Mouse (Mus musculus): ENCODE measurements around the gene Ccm2l. TPM values are rescaled to one million over a fixed set of nuclear protein-coding genes. Genes with fewer than 3 reads are reported as not detected.

The Ccm2l gene
- polyA plus RNA-seq, 1 experiment from 2014 or later = 0.77 TPM

GRCm38 (mm10) chr2:153120126-153120525 lies 54.4 kb downstream of the Ccm2l start:
- Histone ChIP-seq H3K36me3 (ENCODE audit: control insufficient read depth, insufficient read depth, low read length) (no peaks in the 10 kb centered on the region), H3K27me3 (replicated peaks; ENCODE audit: control insufficient read depth, insufficient read depth, low read length) (no peaks in the 10 kb centered on the region), H3K27ac (ENCODE audit: low read depth, low read length) (no peak overlapping the region), H3K9me3 (replicated peaks; ENCODE audit: control insufficient read depth, low read length) (no peaks in the 10 kb centered on the region), H3K4me1 (ENCODE audit: control insufficient read depth, insufficient read depth, low read length) (no peaks in the 10 kb centered on the region), H3K9ac (ENCODE audit: low read length) (no peak overlapping the region), H3K4me3 (ENCODE audit: low read depth, low read length) (no peak overlapping the region), H3K4me2 (ENCODE audit: low read length) (no peak overlapping the region)
- DNase-seq (ENCODE audit: low spot score) (no peak), ATAC-seq (no peak)
- 70% methylated on average over 8 of the region's 8 CpGs for WGBS

GRCm38 (mm10) chr2:153121821-153122615 lies 56.3 kb downstream of the Ccm2l start:
- ATAC-seq = no peak
- no peak for DNase-seq (ENCODE audit: low spot score)
- no peaks in the 10 kb centered on the region for H3K36me3 ChIP-seq (ENCODE audit: control insufficient read depth, insufficient read depth, low read length)
- H3K27ac ChIP-seq (ENCODE audit: low read depth, low read length) = no peak overlapping the region
- H3K4me2 ChIP-seq (ENCODE audit: low read length) = no peak overlapping the region
- 74% methylated on average over 8 of the region's 8 CpGs for WGBS
- no peak overlapping the region for H3K9ac ChIP-seq (ENCODE audit: low read length)
- no peaks in the 10 kb centered on the region for H3K4me1 ChIP-seq (ENCODE audit: control insufficient read depth, insufficient read depth, low read length)
- H3K27me3 ChIP-seq (replicated peaks; ENCODE audit: control insufficient read depth, insufficient read depth, low read length) = no peaks in the 10 kb centered on the region
- no peak overlapping the region for H3K4me3 ChIP-seq (ENCODE audit: low read depth, low read length)
- H3K9me3 ChIP-seq (replicated peaks; ENCODE audit: control insufficient read depth, low read length) = no peaks in the 10 kb centered on the region

GRCm38 (mm10) chr2:153122701-153123100 lies 56.9 kb downstream of the Ccm2l start:
- Histone ChIP-seq H3K4me3 (ENCODE audit: low read depth, low read length) (no peak overlapping the region), H3K27me3 (replicated peaks; ENCODE audit: control insufficient read depth, insufficient read depth, low read length) (no peaks in the 10 kb centered on the region), H3K9ac (ENCODE audit: low read length) (no peak overlapping the region), H3K4me1 (ENCODE audit: control insufficient read depth, insufficient read depth, low read length) (no peaks in the 10 kb centered on the region), H3K36me3 (ENCODE audit: control insufficient read depth, insufficient read depth, low read length) (no peaks in the 10 kb centered on the region), H3K4me2 (ENCODE audit: low read length) (no peak overlapping the region), H3K27ac (ENCODE audit: low read depth, low read length) (no peak overlapping the region), H3K9me3 (replicated peaks; ENCODE audit: control insufficient read depth, low read length) (no peaks in the 10 kb centered on the region)
- ATAC-seq (no peak), DNase-seq (ENCODE audit: low spot score) (no peak)
- WGBS = 85% methylated on average over 7 of the region's 7 CpGs

GRCm38 (mm10) chr2:153125875-153126274 lies 60.1 kb downstream of the Ccm2l start:
- Histone ChIP-seq H3K4me1 (ENCODE audit: control insufficient read depth, insufficient read depth, low read length) (no peaks in the 10 kb centered on the region), H3K36me3 (ENCODE audit: control insufficient read depth, insufficient read depth, low read length) (no peaks in the 10 kb centered on the region), H3K9me3 (replicated peaks; ENCODE audit: control insufficient read depth, low read length) (no peaks in the 10 kb centered on the region), H3K27me3 (replicated peaks; ENCODE audit: control insufficient read depth, insufficient read depth, low read length) (no peaks in the 10 kb centered on the region), H3K4me3 (ENCODE audit: low read depth, low read length) (no peak overlapping the region), H3K27ac (ENCODE audit: low read depth, low read length) (no peak overlapping the region), H3K9ac (ENCODE audit: low read length) (no peak overlapping the region), H3K4me2 (ENCODE audit: low read length) (no peak overlapping the region)
- ATAC-seq = no peak
- DNase-seq (ENCODE audit: low spot score) = no peak
- WGBS = 53% methylated on average over 5 of the region's 5 CpGs

- Histone ChIP-seq H3K9ac (ENCODE audit: low read length) (no peak overlapping the region), H3K4me1 (ENCODE audit: control insufficient read depth, insufficient read depth, low read length) (no peaks in the 10 kb centered on the region), H3K36me3 (ENCODE audit: control insufficient read depth, insufficient read depth, low read length) (no peaks in the 10 kb centered on the region), H3K4me2 (ENCODE audit: low read length) (no peak overlapping the region), H3K4me3 (ENCODE audit: low read depth, low read length) (no peak overlapping the region), H3K27ac (ENCODE audit: low read depth, low read length) (no peak overlapping the region), H3K9me3 (replicated peaks; ENCODE audit: control insufficient read depth, low read length) (no peaks in the 10 kb centered on the region), H3K27me3 (replicated peaks; ENCODE audit: control insufficient read depth, insufficient read depth, low read length) (no peaks in the 10 kb centered on the region)
- peak; percentile 19 for DNase-seq (ENCODE audit: low spot score)
- 6% methylated on average over 6 of the region's 6 CpGs for WGBS
- ATAC-seq = no peak
Observed at GRCm38 (mm10) chr2:153131019-153131418, 65.3 kb downstream of the Ccm2l start.

Other genes with a start within 250 kb of the Ccm2l start
- gene Bcl2l1, start 234.2 kb upstream of the Ccm2l start, polyA plus RNA-seq (2014; fragmentation: Nextera tagmentation; extraction: Ambion mirVana) = 179 and 189 TPM in 2 replicates
- gene Tpx2, start 218.0 kb upstream of the Ccm2l start, polyA plus RNA-seq (2014; fragmentation: Nextera tagmentation; extraction: Ambion mirVana) = 70.1 and 81.5 TPM in 2 replicates
- gene Mylk2, start 154.6 kb upstream of the Ccm2l start, polyA plus RNA-seq (2014; fragmentation: Nextera tagmentation; extraction: Ambion mirVana) = not detected in 2 replicates
- gene Foxs1, start 132.7 kb upstream of the Ccm2l start, polyA plus RNA-seq (2014; fragmentation: Nextera tagmentation; extraction: Ambion mirVana) = 4.0 TPM in 2 replicates
- 6.4 and 6.6 TPM in 2 replicates for gene Dusp15, start 114.3 kb upstream of the Ccm2l start, polyA plus RNA-seq (2014; fragmentation: Nextera tagmentation; extraction: Ambion mirVana)
- gene Ttll9, start 103.5 kb upstream of the Ccm2l start, polyA plus RNA-seq (2014; fragmentation: Nextera tagmentation; extraction: Ambion mirVana) = 2.5 and 4.3 TPM in 2 replicates
- 108 and 118 TPM in 2 replicates for gene Pdrg1, start 50.5 kb upstream of the Ccm2l start, polyA plus RNA-seq (2014; fragmentation: Nextera tagmentation; extraction: Ambion mirVana)
- 0.87 and 1.0 TPM in 2 replicates for gene Xkr7, start 34.1 kb upstream of the Ccm2l start, polyA plus RNA-seq (2014; fragmentation: Nextera tagmentation; extraction: Ambion mirVana)
- gene Hck, start 42.5 kb downstream of the Ccm2l start, polyA plus RNA-seq (2014; fragmentation: Nextera tagmentation; extraction: Ambion mirVana) = 1.2 and 1.9 TPM in 2 replicates
- gene Tm9sf4, start 95.3 kb downstream of the Ccm2l start, polyA plus RNA-seq (2014; fragmentation: Nextera tagmentation; extraction: Ambion mirVana) = 54.5 and 69.8 TPM in 2 replicates
- gene Tspyl3, start 159.5 kb downstream of the Ccm2l start, polyA plus RNA-seq (2014; fragmentation: Nextera tagmentation; extraction: Ambion mirVana) = 23.5 and 27.6 TPM in 2 replicates
- gene Plagl2, start 175.5 kb downstream of the Ccm2l start, polyA plus RNA-seq (2014; fragmentation: Nextera tagmentation; extraction: Ambion mirVana) = 9.0 and 9.2 TPM in 2 replicates
- 4.0 and 5.5 TPM in 2 replicates for gene Pofut1, start 175.6 kb downstream of the Ccm2l start, polyA plus RNA-seq (2014; fragmentation: Nextera tagmentation; extraction: Ambion mirVana)
- gene Kif3b, start 225.5 kb downstream of the Ccm2l start, polyA plus RNA-seq (2014; fragmentation: Nextera tagmentation; extraction: Ambion mirVana) = 14.2 and 15.8 TPM in 2 replicates

All from forebrain, embryonic 14.5 days (tissue).